Mouse (Mus musculus) bone marrow, adult 2 months (tissue): Measurements from ENCODE around the gene Ddah1.

Source experiments
- CTCF ChIP-seq: fragments of 200-500 bp; IDR thresholded peaks from 2 replicates; pipeline ENCODE4 v1.5.1; 2011; ENCODE audit warnings: low read length, control low read depth; ENCODE audit not compliant: control insufficient read depth, insufficient read depth
- POLR2A ChIP-seq: fragments of 200-500 bp; IDR thresholded peaks from 2 replicates; pipeline ENCODE4 v1.6.1; 2011; ENCODE audit warnings: low read depth, mild to moderate bottlenecking, control low read depth, low read length, borderline replicate concordance; ENCODE audit not compliant: control insufficient read depth

DNA sequence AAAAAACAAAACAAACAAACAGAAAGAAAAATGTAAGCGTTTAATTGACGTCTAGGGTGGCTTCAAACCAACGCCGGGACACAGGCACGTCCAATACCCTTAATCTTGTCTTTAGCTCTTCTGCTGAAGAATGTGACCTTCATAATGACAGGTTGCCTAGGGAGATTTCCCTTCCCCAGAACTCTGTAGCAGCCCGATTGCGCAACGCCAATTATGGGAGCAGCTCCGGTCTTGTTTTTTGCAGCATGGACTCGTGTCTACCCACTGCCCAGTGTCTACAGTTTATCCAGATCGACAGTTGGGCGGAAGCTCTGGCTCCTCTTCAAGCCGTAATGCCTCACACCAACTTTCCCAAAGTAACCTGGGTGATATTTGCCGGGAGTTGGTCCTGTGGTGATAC lies 19.8 kb upstream of the Ddah1 start:
- TF ChIP-seq CTCF (no peak), POLR2A (no peak)
